Mouse (Mus musculus): ENCODE measurements around the gene Mrpl42. TPM values are rescaled to one million over a fixed set of nuclear protein-coding genes. Genes with fewer than 3 reads are reported as not detected.

Mrpl42 gene
- total and polyA plus RNA-seq, 3 experiments: 14.5 to 113 (median 109) TPM

DNA sequence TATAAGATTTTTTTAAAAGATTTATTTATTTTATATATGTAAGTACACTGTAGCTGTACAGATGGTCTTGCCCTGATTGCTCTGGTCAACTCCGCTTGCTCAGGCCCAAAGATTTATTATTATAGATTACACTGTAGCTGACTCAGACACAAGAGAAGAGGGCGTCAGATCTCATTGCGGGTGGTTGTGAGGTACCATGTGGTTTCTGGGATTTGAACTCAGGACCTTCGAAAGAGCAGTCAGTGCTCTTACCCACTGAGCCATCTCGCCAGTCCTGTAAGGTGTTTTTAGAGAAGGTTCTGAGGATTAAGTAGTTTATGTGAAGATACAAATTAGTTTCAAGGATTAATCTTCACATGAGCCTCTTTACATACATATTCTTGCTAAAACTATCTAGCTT lies 24.1 kb upstream of the Mrpl42 start:
- ATAC-seq (ENCODE audit: extremely low read depth, insufficient number of reproducible peaks, low FRiP score, poor library complexity, severe bottlenecking) (no peak), DNase-seq (ENCODE audit: low spot score) (no peak)
- TF ChIP-seq GATA2 (IDR thresholded peaks at IDR 0.05; ENCODE audit: borderline replicate concordance, low read depth, low read length) (no peak), CTCF (IDR thresholded peaks at IDR 0.05; ENCODE audit: low read depth, low read length) (no peak), GATA1 (IDR thresholded peaks at IDR 0.05; ENCODE audit: borderline replicate concordance, low read length) (no peak), POLR2AphosphoS5 (IDR thresholded peaks at IDR 0.05; ENCODE audit: insufficient replicate concordance, low read depth, low read length) (no peak), TAL1 (conservative IDR thresholded peaks at IDR 0.05; ENCODE audit: low read depth, low read length) (no peak)
- H3K4me3 ChIP-seq (ENCODE audit: low read depth, low read length): no peak overlapping the region
- H3K9me3 ChIP-seq (replicated peaks): no peaks in the 10 kb centered on the region
- no peaks in the 10 kb centered on the region for H3K27me3 ChIP-seq (ENCODE audit: insufficient read depth, low read length)
- H3K36me3 ChIP-seq (replicated peaks): peaks cover 35% of the 10 kb centered on the region
- peaks cover 24% of the 10 kb centered on the region for H3K4me1 ChIP-seq (ENCODE audit: insufficient read depth, low read depth, low read length)

GRCm38 (mm10) chr10:95525037-95525675 lies 23.4 kb upstream of the Mrpl42 start:
- ATAC-seq (ENCODE audit: extremely low read depth, insufficient number of reproducible peaks, low FRiP score, poor library complexity, severe bottlenecking) (no peak), DNase-seq (ENCODE audit: low spot score) (no peak)
- Histone ChIP-seq H3K4me3 (ENCODE audit: low read depth, low read length) (no peak overlapping the region), H3K4me1 (ENCODE audit: insufficient read depth, low read depth, low read length) (peaks cover 20% of the 10 kb centered on the region), H3K27me3 (ENCODE audit: insufficient read depth, low read length) (no peaks in the 10 kb centered on the region), H3K36me3 (replicated peaks) (peaks cover 34% of the 10 kb centered on the region), H3K9me3 (replicated peaks) (no peaks in the 10 kb centered on the region)
- TF ChIP-seq CTCF (IDR thresholded peaks at IDR 0.05; ENCODE audit: low read depth, low read length): no peak
- no peak for TF ChIP-seq GATA2 (IDR thresholded peaks at IDR 0.05; ENCODE audit: borderline replicate concordance, low read depth, low read length)
- no peak for TF ChIP-seq TAL1 (conservative IDR thresholded peaks at IDR 0.05; ENCODE audit: low read depth, low read length)
- TF ChIP-seq GATA1 (IDR thresholded peaks at IDR 0.05; ENCODE audit: borderline replicate concordance, low read length): no peak
- no peak for TF ChIP-seq POLR2AphosphoS5 (IDR thresholded peaks at IDR 0.05; ENCODE audit: insufficient replicate concordance, low read depth, low read length)

- Histone ChIP-seq H3K4me3 (ENCODE audit: low read depth, low read length) (no peak overlapping the region), H3K4me1 (ENCODE audit: insufficient read depth, low read depth, low read length) (peaks cover 41% of the 10 kb centered on the region), H3K36me3 (replicated peaks) (peaks cover 29% of the 10 kb centered on the region), H3K9me3 (replicated peaks) (no peaks in the 10 kb centered on the region), H3K27me3 (ENCODE audit: insufficient read depth, low read length) (no peaks in the 10 kb centered on the region)
- ATAC-seq (ENCODE audit: extremely low read depth, insufficient number of reproducible peaks, low FRiP score, poor library complexity, severe bottlenecking) (no peak), DNase-seq (ENCODE audit: low spot score) (no peak)
- no peak for TF ChIP-seq POLR2AphosphoS5 (IDR thresholded peaks at IDR 0.05; ENCODE audit: insufficient replicate concordance, low read depth, low read length)
- TF ChIP-seq TAL1 (conservative IDR thresholded peaks at IDR 0.05; ENCODE audit: low read depth, low read length): no peak
- TF ChIP-seq CTCF (IDR thresholded peaks at IDR 0.05; ENCODE audit: low read depth, low read length): no peak
- no peak for TF ChIP-seq GATA2 (IDR thresholded peaks at IDR 0.05; ENCODE audit: borderline replicate concordance, low read depth, low read length)
- no peak for TF ChIP-seq GATA1 (IDR thresholded peaks at IDR 0.05; ENCODE audit: borderline replicate concordance, low read length)
Observed at GRCm38 (mm10) chr10:95517656-95518055, 15.9 kb upstream of the Mrpl42 start.

GRCm38 (mm10) chr10:95515293-95515931 lies 13.7 kb upstream of the Mrpl42 start:
- peaks cover 43% of the 10 kb centered on the region for H3K4me1 ChIP-seq (ENCODE audit: insufficient read depth, low read depth, low read length)

GRCm38 (mm10) chr10:95514656-95515292 lies 13.0 kb upstream of the Mrpl42 start, which contains the start of gene Ube2n:
Ube2n (plus strand) TSS chr10:95515145.
- Histone ChIP-seq H3K27me3 (ENCODE audit: insufficient read depth, low read length) (no peaks in the 10 kb centered on the region), H3K4me3 (ENCODE audit: low read depth, low read length) (peak within 1 kb of the TSS; percentile 92), H3K9me3 (replicated peaks) (peaks cover 5% of the 10 kb centered on the region), H3K36me3 (replicated peaks) (peaks cover 11% of the 10 kb centered on the region), H3K4me1 (ENCODE audit: insufficient read depth, low read depth, low read length) (peaks cover 39% of the 10 kb centered on the region)
- TF ChIP-seq POLR2AphosphoS5 (IDR thresholded peaks at IDR 0.05; ENCODE audit: insufficient replicate concordance, low read depth, low read length): no peak
- no peak for TF ChIP-seq CTCF (IDR thresholded peaks at IDR 0.05; ENCODE audit: low read depth, low read length)
- no peak for TF ChIP-seq TAL1 (conservative IDR thresholded peaks at IDR 0.05; ENCODE audit: low read depth, low read length)
- TF ChIP-seq GATA1 (IDR thresholded peaks at IDR 0.05; ENCODE audit: borderline replicate concordance, low read length): no peak
- TF ChIP-seq GATA2 (IDR thresholded peaks at IDR 0.05; ENCODE audit: borderline replicate concordance, low read depth, low read length): no peak
- ATAC-seq (ENCODE audit: extremely low read depth, insufficient number of reproducible peaks, low FRiP score, poor library complexity, severe bottlenecking) (peak; percentile 86), DNase-seq (ENCODE audit: low spot score) (peak; percentile 92)

More at GRCm38 (mm10) chr10:95515293-95515931, 13.7 kb upstream of the Mrpl42 start:
- no peaks in the 10 kb centered on the region for H3K27me3 ChIP-seq (ENCODE audit: insufficient read depth, low read length)
- TF ChIP-seq GATA2 (IDR thresholded peaks at IDR 0.05; ENCODE audit: borderline replicate concordance, low read depth, low read length): no peak
- TF ChIP-seq GATA1 (IDR thresholded peaks at IDR 0.05; ENCODE audit: borderline replicate concordance, low read length): no peak
- TF ChIP-seq CTCF (IDR thresholded peaks at IDR 0.05; ENCODE audit: low read depth, low read length): no peak
- no peak for TF ChIP-seq TAL1 (conservative IDR thresholded peaks at IDR 0.05; ENCODE audit: low read depth, low read length)
- no peak for TF ChIP-seq POLR2AphosphoS5 (IDR thresholded peaks at IDR 0.05; ENCODE audit: insufficient replicate concordance, low read depth, low read length)
- DNase-seq (ENCODE audit: low spot score) (peak; percentile 42), ATAC-seq (ENCODE audit: extremely low read depth, insufficient number of reproducible peaks, low FRiP score, poor library complexity, severe bottlenecking) (no peak)
- peak overlapping the region; percentile 92 for H3K4me3 ChIP-seq (ENCODE audit: low read depth, low read length)
- peaks cover 5% of the 10 kb centered on the region for H3K9me3 ChIP-seq (replicated peaks)
- peaks cover 14% of the 10 kb centered on the region for H3K36me3 ChIP-seq (replicated peaks)
